Mouse (Mus musculus) lung, embryonic 15.5 days (tissue): ENCODE results near the gene Sept3. TPM values are rescaled to one million over a fixed set of nuclear protein-coding genes. Genes with fewer than 3 reads are reported as not detected.

ENCODE experiments used
- ATAC-seq: fragments of 200-750 bp; cut with Nextera tagmentation; 2 replicates; pipeline ENCODE4 v1.8.0; 2017; ENCODE audit warnings: moderate number of reproducible peaks, borderline replicate concordance; ENCODE audit not compliant: low FRiP score, low TSS enrichment; ENCODE audit errors: extremely low read depth
- H3K27ac ChIP-seq: fragments of 300-500 bp; sonication (generic); 2 replicates; pipeline ENCODE4 v1.5.1; 2015; ENCODE audit warnings: moderate library complexity, mild to moderate bottlenecking, inconsistent platforms
- H3K27me3 ChIP-seq: fragments of 300-500 bp; sonication (generic); 2 replicates; pipeline ENCODE4 v1.6.1; 2015; ENCODE audit warnings: inconsistent platforms
- H3K36me3 ChIP-seq: fragments of 300-500 bp; sonication (generic); 2 replicates; pipeline ENCODE4 v1.6.1; 2015; ENCODE audit warnings: inconsistent platforms
- H3K4me1 ChIP-seq: fragments of 300-500 bp; sonication (generic); 2 replicates; pipeline ENCODE4 v1.6.1; 2015; ENCODE audit warnings: inconsistent platforms
- H3K4me2 ChIP-seq: fragments of 300-500 bp; sonication (generic); 2 replicates; pipeline ENCODE4 v1.6.1; 2015; ENCODE audit warnings: inconsistent platforms, mild to moderate bottlenecking, moderate library complexity
- H3K4me3 ChIP-seq: fragments of 300-500 bp; sonication (generic); 2 replicates; pipeline ENCODE4 v1.5.1; 2015; ENCODE audit warnings: mild to moderate bottlenecking, inconsistent platforms
- H3K9ac ChIP-seq: fragments of 300-500 bp; sonication (generic); 2 replicates; pipeline ENCODE4 v1.6.1; 2015; ENCODE audit warnings: inconsistent platforms
- H3K9me3 ChIP-seq: fragments of 300-500 bp; sonication (generic); 2 replicates; pipeline ENCODE4 v1.6.1; 2016; ENCODE audit warnings: inconsistent platforms
- WGBS: fragments of 180-500 bp; shearing (Covaris S2); methylation state at CpG from one replicate; pipeline ENCODE4 v1.1.7; 2015; 5-methylcytosine and 5-hydroxymethylcytosine counted together
- polyA plus RNA-seq: library from polyadenylated mRNA; unstranded; fragments of >200 nt; fragmentation: Nextera tagmentation; extraction: Ambion mirVana; gene quantifications from 2 replicates; pipeline ENCODE4 v1.2.1, GENCODE M21; 2015

The Sept3 gene
- polyA plus RNA-seq, 1 experiment from 2014 or later, result 4.1 TPM

GRCm38 (mm10) chr15:82272295-82272694, 2.4 kb upstream of the Sept3 start:
- Histone ChIP-seq H3K36me3 (no peaks in the 10 kb centered on the region), H3K4me3 (no peak overlapping the region), H3K9me3 (no peaks in the 10 kb centered on the region), H3K9ac (no peak overlapping the region), H3K27ac (no peak overlapping the region), H3K4me1 (peaks cover 15% of the 10 kb centered on the region), H3K27me3 (peaks cover 47% of the 10 kb centered on the region), H3K4me2 (no peak overlapping the region)
- ATAC-seq, result no peak
- 81% methylated on average over 6 of the region's 6 CpGs for WGBS

DNA sequence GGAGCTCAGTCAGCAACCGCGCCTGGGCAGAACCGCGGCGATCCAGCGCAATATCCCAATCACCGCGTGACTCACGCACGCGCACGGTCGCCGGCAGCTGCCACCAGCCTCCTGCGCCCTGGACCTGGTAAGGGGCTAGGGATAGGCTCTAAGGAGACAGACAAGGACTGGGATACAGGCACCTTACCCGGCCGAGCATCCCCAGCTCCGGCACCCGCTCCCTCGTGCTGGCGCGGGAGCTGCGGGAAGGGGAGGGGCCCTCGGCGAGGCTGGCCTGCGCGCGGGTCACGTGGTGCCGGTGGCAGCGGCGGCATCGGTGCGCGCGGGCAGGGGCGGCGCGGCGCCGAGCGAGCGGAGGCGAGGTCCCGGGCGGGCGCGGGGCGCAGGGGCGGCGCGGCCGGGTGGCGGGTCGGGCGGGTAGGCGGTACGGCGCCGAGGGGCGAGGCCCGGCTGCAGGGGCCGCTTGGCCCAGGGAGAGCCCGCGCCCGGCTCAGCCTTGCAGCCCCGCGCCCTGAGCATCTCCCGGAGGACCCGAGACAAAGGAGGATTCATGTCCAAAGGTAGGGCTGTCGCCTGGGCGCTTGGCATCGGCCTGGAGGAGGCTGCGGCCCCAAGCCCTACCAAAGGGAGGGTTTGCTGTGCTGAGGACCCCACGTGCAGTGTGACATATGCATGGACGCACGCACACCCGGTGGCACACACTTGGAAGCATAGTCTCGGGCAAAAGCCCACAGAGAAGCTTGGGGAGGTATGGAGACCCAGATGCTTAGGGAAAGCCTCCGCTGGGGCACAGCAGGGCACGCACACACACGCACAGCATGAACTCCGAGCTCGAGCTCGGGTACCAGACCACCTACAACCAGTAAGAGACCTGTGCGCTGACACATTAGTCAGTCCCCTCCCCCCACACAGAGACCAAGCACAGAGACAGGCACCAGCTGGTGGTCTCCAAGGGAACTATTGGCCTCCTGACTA, 521 bp downstream of the Sept3 start:
- Histone ChIP-seq H3K27ac (no peak overlapping the region), H3K4me2 (peak overlapping the region; percentile 98), H3K9me3 (no peaks in the 10 kb centered on the region), H3K4me3 (peak overlapping the region; percentile 49), H3K9ac (peak overlapping the region; percentile 35), H3K4me1 (peaks cover 15% of the 10 kb centered on the region), H3K36me3 (no peaks in the 10 kb centered on the region), H3K27me3 (peaks cover 47% of the 10 kb centered on the region)
- WGBS, result under 1% methylated on average over 83 of the region's 86 CpGs
- ATAC-seq, result peak; percentile 52; the same call in 1 of the 2 replicates

DNA sequence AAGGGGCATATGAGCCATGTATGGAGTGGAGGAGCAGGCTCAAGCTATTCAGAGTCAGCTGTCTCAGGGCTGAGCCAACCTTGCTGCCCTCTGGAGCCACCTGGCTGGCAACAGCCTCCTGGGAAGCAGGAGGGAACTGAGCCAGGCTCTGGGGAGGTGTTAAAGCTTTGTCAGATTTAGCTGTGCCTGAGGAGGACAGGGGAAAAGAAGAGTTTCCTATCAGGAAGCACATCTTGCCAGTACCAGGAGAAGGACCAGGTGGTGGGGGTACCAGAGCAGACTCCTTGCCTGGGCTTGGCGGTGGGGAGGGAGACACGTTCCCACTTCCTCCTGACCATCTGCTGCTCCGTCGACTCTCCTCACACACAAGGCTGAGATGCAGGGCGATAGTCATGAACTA, 2.9 kb downstream of the Sept3 start:
- Histone ChIP-seq H3K27me3 (peaks cover 38% of the 10 kb centered on the region), H3K9ac (no peak overlapping the region), H3K4me1 (peaks cover 15% of the 10 kb centered on the region), H3K4me3 (no peak overlapping the region), H3K27ac (no peak overlapping the region), H3K9me3 (no peaks in the 10 kb centered on the region), H3K36me3 (no peaks in the 10 kb centered on the region), H3K4me2 (no peak overlapping the region)
- WGBS, result 69% methylated on average over 5 of the region's 5 CpGs
- ATAC-seq, result no peak

DNA sequence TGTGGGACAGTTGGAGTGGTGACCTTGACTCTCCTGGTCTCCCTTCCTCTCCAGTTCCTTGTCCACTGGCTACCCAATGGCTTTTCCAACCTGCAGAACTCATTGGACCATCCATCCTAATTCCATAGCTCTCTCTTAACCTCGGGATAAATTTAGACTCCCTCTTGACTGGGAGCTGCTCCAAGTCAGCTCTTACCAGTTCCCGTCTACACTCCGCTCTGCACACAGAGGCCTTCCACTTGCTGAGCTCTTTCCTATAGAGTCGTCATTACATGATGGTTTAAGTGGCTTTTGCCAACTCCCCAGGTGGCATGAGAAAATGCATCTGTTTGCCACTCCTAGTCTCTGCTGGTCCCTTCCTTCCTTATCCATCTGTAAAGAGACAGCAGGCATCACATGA, 5.9 kb downstream of the Sept3 start:
- Histone ChIP-seq H3K4me1 (peaks cover 5% of the 10 kb centered on the region), H3K27me3 (peaks cover 9% of the 10 kb centered on the region; the same call in 1 of the 2 replicates), H3K27ac (no peak overlapping the region), H3K4me3 (no peak overlapping the region), H3K36me3 (no peaks in the 10 kb centered on the region), H3K9me3 (no peaks in the 10 kb centered on the region), H3K9ac (no peak overlapping the region), H3K4me2 (no peak overlapping the region)
- WGBS, result 59% methylated on average over 4 of the region's 4 CpGs
- ATAC-seq, result no peak

DNA sequence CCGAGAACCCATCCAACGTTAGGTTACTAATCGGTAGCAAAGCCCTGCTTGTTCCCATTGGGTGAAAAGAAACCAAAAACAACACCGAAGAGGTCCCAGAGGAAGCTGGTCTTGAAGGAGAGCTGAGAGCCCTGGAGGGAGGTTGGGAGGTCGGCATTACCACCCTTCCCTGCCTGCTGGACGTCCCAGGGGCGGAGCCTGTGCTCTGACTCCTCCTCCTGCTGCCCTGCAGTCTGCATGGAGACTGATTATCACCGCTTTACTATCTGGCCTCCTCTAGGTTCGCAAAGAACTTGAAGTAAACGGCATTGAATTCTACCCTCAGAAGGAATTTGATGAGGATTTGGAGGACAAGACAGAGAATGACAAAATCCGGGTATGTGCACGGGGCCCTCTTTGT, 11.5 kb downstream of the Sept3 start:
- H3K9me3 ChIP-seq, result no peaks in the 10 kb centered on the region
- H3K36me3 ChIP-seq, result no peaks in the 10 kb centered on the region
- WGBS, result 56% methylated on average over 12 of the region's 12 CpGs
- H3K4me2 ChIP-seq, result no peak overlapping the region
- no peak for ATAC-seq
- H3K4me3 ChIP-seq, result no peak overlapping the region
- no peaks in the 10 kb centered on the region for H3K27me3 ChIP-seq
- H3K27ac ChIP-seq, result no peak overlapping the region
- no peaks in the 10 kb centered on the region for H3K4me1 ChIP-seq
- no peak overlapping the region for H3K9ac ChIP-seq

- ATAC-seq, result no peak
- Histone ChIP-seq H3K4me3 (no peak overlapping the region), H3K9me3 (no peaks in the 10 kb centered on the region), H3K27ac (no peak overlapping the region), H3K4me2 (no peak overlapping the region), H3K36me3 (no peaks in the 10 kb centered on the region), H3K9ac (no peak overlapping the region), H3K27me3 (no peaks in the 10 kb centered on the region), H3K4me1 (peaks cover 9% of the 10 kb centered on the region)
- WGBS, result 84% methylated on average over 7 of the region's 7 CpGs
Measured at GRCm38 (mm10) chr15:82290252-82290651, 15.6 kb downstream of the Sept3 start.

- H3K4me1 ChIP-seq, result peaks cover 9% of the 10 kb centered on the region
- peak overlapping the region; percentile 36 for H3K4me2 ChIP-seq
- 12% methylated on average over 5 of the region's 5 CpGs for WGBS
- H3K9ac ChIP-seq, result no peak overlapping the region
- H3K4me3 ChIP-seq, result no peak overlapping the region
- H3K27ac ChIP-seq, result no peak overlapping the region
- H3K27me3 ChIP-seq, result no peaks in the 10 kb centered on the region
- no peaks in the 10 kb centered on the region for H3K9me3 ChIP-seq
- no peaks in the 10 kb centered on the region for H3K36me3 ChIP-seq
- peak; percentile 31 for ATAC-seq
Measured at GRCm38 (mm10) chr15:82292851-82293250, 18.2 kb downstream of the Sept3 start.

DNA sequence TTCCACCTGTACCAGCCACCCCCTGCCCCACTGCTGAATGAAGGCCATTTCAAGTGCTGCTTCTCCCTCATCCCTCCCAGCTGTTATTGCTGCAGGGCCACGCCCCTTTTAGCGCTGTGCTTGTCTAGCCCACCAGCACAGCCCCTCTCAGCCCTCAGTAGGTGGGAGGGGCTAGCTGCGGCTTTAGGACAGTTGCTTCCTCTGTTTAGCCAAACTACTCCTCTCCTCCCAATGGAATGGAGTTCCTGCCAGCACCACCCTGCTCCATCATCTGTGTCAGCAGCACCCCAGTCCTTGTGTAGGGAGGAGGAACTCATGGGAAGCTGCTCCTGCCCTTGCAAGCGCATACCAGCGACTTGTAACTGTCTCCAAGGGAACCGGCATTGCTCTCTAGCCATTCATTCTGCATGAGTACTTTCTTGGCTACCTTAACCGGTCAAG, 18.6 kb downstream of the Sept3 start:
- Histone ChIP-seq H3K27ac (no peak overlapping the region), H3K36me3 (no peaks in the 10 kb centered on the region), H3K4me2 (peak overlapping the region; percentile 36), H3K9ac (no peak overlapping the region), H3K4me3 (0 out of 2 replicates have a peak overlapping the region, but pooled peaks have one; percentile 9), H3K4me1 (peaks cover 9% of the 10 kb centered on the region), H3K27me3 (no peaks in the 10 kb centered on the region), H3K9me3 (no peaks in the 10 kb centered on the region)
- WGBS, result 7% methylated on average over 7 of the region's 7 CpGs
- ATAC-seq, result peak; percentile 65

GRCm38 (mm10) chr15:82294059-82294458, 19.4 kb downstream of the Sept3 start:
- Histone ChIP-seq H3K4me2 (no peak overlapping the region), H3K4me3 (no peak overlapping the region), H3K9me3 (no peaks in the 10 kb centered on the region), H3K36me3 (no peaks in the 10 kb centered on the region), H3K9ac (no peak overlapping the region), H3K27me3 (no peaks in the 10 kb centered on the region), H3K27ac (no peak overlapping the region), H3K4me1 (peaks cover 9% of the 10 kb centered on the region)
- no peak for ATAC-seq
- 35% methylated on average over 8 of the region's 8 CpGs for WGBS

- Histone ChIP-seq H3K27me3 (no peaks in the 10 kb centered on the region), H3K4me2 (peak within 1 kb of the TSS; percentile 35; the same call in 1 of the 2 replicates), H3K27ac (no peak within 1 kb of the TSS), H3K4me3 (no peak within 1 kb of the TSS), H3K9ac (no peak within 1 kb of the TSS), H3K36me3 (no peaks in the 10 kb centered on the region), H3K4me1 (no peaks in the 10 kb centered on the region; the same call in 1 of the 2 replicates), H3K9me3 (no peaks in the 10 kb centered on the region)
- ATAC-seq, result no peak
- WGBS, result 54% methylated on average over 39 of the region's 39 CpGs
Measured at GRCm38 (mm10) chr15:82298764-82299561, 24.3 kb downstream of the Sept3 start, which contains the start of gene Wbp2nl. TSS of gene Wbp2nl (plus strand) at chr15:82298954.

GRCm38 (mm10) chr15:82307107-82307506, 32.4 kb downstream of the Sept3 start:
- peak; percentile 72; the same call in 1 of the 2 replicates for ATAC-seq
- no peak overlapping the region; the same call in 1 of the 2 replicates for H3K27ac ChIP-seq
- 55% methylated on average over 3 of the region's 3 CpGs for WGBS
- 0 out of 2 replicates have a peak, but pooled peaks cover 3% of the 10 kb centered on the region for H3K4me1 ChIP-seq
- H3K9ac ChIP-seq, result no peak overlapping the region
- H3K4me2 ChIP-seq, result no peak overlapping the region
- no peak overlapping the region for H3K4me3 ChIP-seq
- H3K27me3 ChIP-seq, result no peaks in the 10 kb centered on the region
- H3K36me3 ChIP-seq, result no peaks in the 10 kb centered on the region
- no peaks in the 10 kb centered on the region for H3K9me3 ChIP-seq
